Mouse (Mus musculus): ENCODE data around the gene Gbp10. TPM values are rescaled to one million over a fixed set of nuclear protein-coding genes. Genes with fewer than 3 reads are reported as not detected.
"Not testable (repeated sequence)": the region's sequence is repeated elsewhere in the genome, so short reads cannot be mapped to it uniquely, and the experiment has no call there.

Gbp10 gene
- polyA plus RNA-seq, 1 experiment from 2014 or later, result 0.43 TPM

GRCm38 (mm10) chr5:105199149-105199548 is 40.2 kb downstream of the Gbp10 start:
- not testable (repeated sequence) for ATAC-seq (ENCODE audit: insufficient read depth, low FRiP score); H3K4me2 ChIP-seq (ENCODE audit: low read depth, low read length); H3K27me3 ChIP-seq (ENCODE audit: control insufficient read depth, insufficient read depth, low read length); H3K9me3 ChIP-seq (replicated peaks; ENCODE audit: control insufficient read depth, low read length); H3K4me1 ChIP-seq (ENCODE audit: control insufficient read depth, insufficient read depth, low read length); H3K27ac ChIP-seq (ENCODE audit: low read length); H3K36me3 ChIP-seq (ENCODE audit: control insufficient read depth, insufficient read depth, low read length); H3K4me3 ChIP-seq (replicated peaks; ENCODE audit: low read length); H3K9ac ChIP-seq (ENCODE audit: low read length)
- 97% methylated on average over 1 of the region's 1 CpGs for WGBS

GRCm38 (mm10) chr5:105197915-105198560 is 41.3 kb downstream of the Gbp10 start:
- H3K9ac ChIP-seq (ENCODE audit: low read length); H3K4me2 ChIP-seq (ENCODE audit: low read depth, low read length); H3K27me3 ChIP-seq (ENCODE audit: control insufficient read depth, insufficient read depth, low read length); H3K4me3 ChIP-seq (replicated peaks; ENCODE audit: low read length); ATAC-seq (ENCODE audit: insufficient read depth, low FRiP score); H3K36me3 ChIP-seq (ENCODE audit: control insufficient read depth, insufficient read depth, low read length); H3K9me3 ChIP-seq (replicated peaks; ENCODE audit: control insufficient read depth, low read length); H3K4me1 ChIP-seq (ENCODE audit: control insufficient read depth, insufficient read depth, low read length); H3K27ac ChIP-seq (ENCODE audit: low read length): not testable (repeated sequence)

GRCm38 (mm10) chr5:105196308-105196707 is 43.0 kb downstream of the Gbp10 start:
- not testable (repeated sequence) for ATAC-seq (ENCODE audit: insufficient read depth, low FRiP score); H3K27me3 ChIP-seq (ENCODE audit: control insufficient read depth, insufficient read depth, low read length); H3K4me2 ChIP-seq (ENCODE audit: low read depth, low read length); H3K27ac ChIP-seq (ENCODE audit: low read length); H3K9ac ChIP-seq (ENCODE audit: low read length); H3K9me3 ChIP-seq (replicated peaks; ENCODE audit: control insufficient read depth, low read length); H3K36me3 ChIP-seq (ENCODE audit: control insufficient read depth, insufficient read depth, low read length); H3K4me3 ChIP-seq (replicated peaks; ENCODE audit: low read length); H3K4me1 ChIP-seq (ENCODE audit: control insufficient read depth, insufficient read depth, low read length)
- 78% methylated on average over 5 of the region's 5 CpGs for WGBS

- not testable (repeated sequence) for ATAC-seq (ENCODE audit: insufficient read depth, low FRiP score); H3K4me2 ChIP-seq (ENCODE audit: low read depth, low read length); H3K4me1 ChIP-seq (ENCODE audit: control insufficient read depth, insufficient read depth, low read length); H3K4me3 ChIP-seq (replicated peaks; ENCODE audit: low read length); H3K27me3 ChIP-seq (ENCODE audit: control insufficient read depth, insufficient read depth, low read length); H3K9ac ChIP-seq (ENCODE audit: low read length); H3K36me3 ChIP-seq (ENCODE audit: control insufficient read depth, insufficient read depth, low read length); H3K27ac ChIP-seq (ENCODE audit: low read length); H3K9me3 ChIP-seq (replicated peaks; ENCODE audit: control insufficient read depth, low read length)
- WGBS, result 72% methylated on average over 2 of the region's 2 CpGs
Measured at GRCm38 (mm10) chr5:105192536-105192935, 46.8 kb downstream of the Gbp10 start.

GRCm38 (mm10) chr5:105181446-105181845 is 57.9 kb downstream of the Gbp10 start:
- no peak overlapping the region for H3K27ac ChIP-seq (ENCODE audit: low read length)
- H3K4me2 ChIP-seq (ENCODE audit: low read depth, low read length), result no peak overlapping the region
- no peaks in the 10 kb centered on the region for H3K9me3 ChIP-seq (replicated peaks; ENCODE audit: control insufficient read depth, low read length)
- no peaks in the 10 kb centered on the region for H3K4me1 ChIP-seq (ENCODE audit: control insufficient read depth, insufficient read depth, low read length)
- no peak overlapping the region for H3K9ac ChIP-seq (ENCODE audit: low read length)
- no peaks in the 10 kb centered on the region for H3K36me3 ChIP-seq (ENCODE audit: control insufficient read depth, insufficient read depth, low read length)
- H3K4me3 ChIP-seq (replicated peaks; ENCODE audit: low read length), result no peak overlapping the region
- no peaks in the 10 kb centered on the region for H3K27me3 ChIP-seq (ENCODE audit: control insufficient read depth, insufficient read depth, low read length)
- no peak for ATAC-seq (ENCODE audit: insufficient read depth, low FRiP score)

Other genes with a start within 250 kb of the Gbp10 start
- 3.3 and 3.5 TPM in 2 replicates for gene Gbp9, start 100.0 kb downstream of the Gbp10 start, polyA plus RNA-seq (2015; fragmentation: Nextera tagmentation; extraction: Ambion mirVana)
- gene Gbp8, start 100.0 kb downstream of the Gbp10 start, polyA plus RNA-seq (2015; fragmentation: Nextera tagmentation; extraction: Ambion mirVana), result 1.0 and 1.5 TPM in 2 replicates
- 1.1 TPM in 2 replicates for gene Gbp4, start 99.9 kb downstream of the Gbp10 start, polyA plus RNA-seq (2015; fragmentation: Nextera tagmentation; extraction: Ambion mirVana)
- gene Gm43302, start 54.2 kb upstream of the Gbp10 start, polyA plus RNA-seq (2015; fragmentation: Nextera tagmentation; extraction: Ambion mirVana), result 0.09 TPM in 1 of 2 replicates, not detected in the other
- gene Gbp6, start 54.2 kb upstream of the Gbp10 start, polyA plus RNA-seq (2015; fragmentation: Nextera tagmentation; extraction: Ambion mirVana), result 2.1 and 2.6 TPM in 2 replicates
- gene Lrrc8b, start 176.2 kb upstream of the Gbp10 start, polyA plus RNA-seq (2015; fragmentation: Nextera tagmentation; extraction: Ambion mirVana), result 5.4 and 6.0 TPM in 2 replicates

Data from stomach, embryonic 16.5 days (tissue).